Mouse (Mus musculus) thymus, postnatal 0 days (tissue): ENCODE measurements around the gene Nr1h3. TPM values are rescaled to one million over a fixed set of nuclear protein-coding genes. Genes with fewer than 3 reads are reported as not detected.
"Not testable (repeated sequence)": the region's sequence is repeated elsewhere in the genome, so short reads cannot be mapped to it uniquely, and the experiment has no call there.

Experiments used
- DNase-seq: peaks from one replicate; pipeline ENCODE4 v3.0.0-alpha.2; 2015; ENCODE audit warnings: low spot score
- polyA plus RNA-seq: library from polyadenylated mRNA; unstranded; fragments of >200 nt; fragmentation: Nextera tagmentation; extraction: Ambion mirVana; gene quantifications from 2 replicates; pipeline ENCODE4 v1.2.1, GENCODE M21; 2015

Nr1h3 gene
- 7.2 and 9.6 TPM in 2 replicates for polyA plus RNA-seq

- DNase-seq = peak; percentile 89
Measured at GRCm38 (mm10) chr2:91202222-91202971, at the start of gene Nr1h3, which contains the start of gene Acp2. Gene Nr1h3 (minus strand): TSS chr2:91202834. Gene Acp2 (plus strand): TSS chr2:91202885.

- no peak for DNase-seq
Measured at GRCm38 (mm10) chr2:91252001-91252400, 49.4 kb upstream of the Nr1h3 start.

- DNase-seq = no peak
Measured at GRCm38 (mm10) chr2:91248366-91248765, 45.7 kb upstream of the Nr1h3 start.

- DNase-seq = no peak
Measured at GRCm38 (mm10) chr2:91244557-91245228, 42.1 kb upstream of the Nr1h3 start.

GRCm38 (mm10) chr2:91243416-91243815 is 40.8 kb upstream of the Nr1h3 start:
- no peak for DNase-seq

- DNase-seq = peak; percentile 37
Measured at GRCm38 (mm10) chr2:91242547-91242946, 39.9 kb upstream of the Nr1h3 start.

- DNase-seq = not testable (repeated sequence)
Measured at GRCm38 (mm10) chr2:91237511-91238080, 35.0 kb upstream of the Nr1h3 start.

GRCm38 (mm10) chr2:91236601-91237510 is 34.2 kb upstream of the Nr1h3 start, which contains the start of gene Ddb2:
Gene Ddb2 (minus strand): TSS chr2:91236982.
- peak; percentile 97 for DNase-seq

GRCm38 (mm10) chr2:91229735-91230134 is 27.1 kb upstream of the Nr1h3 start:
- DNase-seq = no peak

GRCm38 (mm10) chr2:91223614-91224013 is 21.0 kb upstream of the Nr1h3 start:
- DNase-seq = no peak

- no peak for DNase-seq
Measured at GRCm38 (mm10) chr2:91220501-91220900, 17.9 kb upstream of the Nr1h3 start.

- peak; percentile 60 for DNase-seq
Measured at GRCm38 (mm10) chr2:91217032-91217431, 14.4 kb upstream of the Nr1h3 start.

- DNase-seq = no peak
Measured at GRCm38 (mm10) chr2:91213311-91213710, 10.7 kb upstream of the Nr1h3 start.

GRCm38 (mm10) chr2:91206254-91206775 is 3.7 kb upstream of the Nr1h3 start:
- DNase-seq = no peak

- no peak for DNase-seq
Measured at GRCm38 (mm10) chr2:91202972-91203656, 480 bp upstream of the Nr1h3 start.

GRCm38 (mm10) chr2:91198888-91199287 is 3.7 kb downstream of the Nr1h3 start:
- DNase-seq = no peak

- no peak for DNase-seq
Measured at GRCm38 (mm10) chr2:91196577-91197001, 6.0 kb downstream of the Nr1h3 start.

GRCm38 (mm10) chr2:91194624-91195332 is 7.9 kb downstream of the Nr1h3 start:
- peak; percentile 66 for DNase-seq

GRCm38 (mm10) chr2:91190501-91190900 is 12.1 kb downstream of the Nr1h3 start:
- peak; percentile 9 for DNase-seq

- no peak for DNase-seq
Measured at GRCm38 (mm10) chr2:91187431-91187830, 15.2 kb downstream of the Nr1h3 start.
